Mouse (Mus musculus) heart, embryonic 12.5 days (tissue): Measurements from ENCODE around the gene Pgam5. TPM values are rescaled to one million over a fixed set of nuclear protein-coding genes. Genes with fewer than 3 reads are reported as not detected.

Experiments
- ATAC-seq: fragments of 200-750 bp; cut with Nextera tagmentation; 2 replicates; pipeline ENCODE4 v1.8.0; 2017; ENCODE audit warnings: moderate TSS enrichment, moderate library complexity; ENCODE audit not compliant: insufficient number of reproducible peaks, low FRiP score
- H3K27ac ChIP-seq: fragments of 300-500 bp; sonication (generic); 2 replicates; pipeline ENCODE4 v1.5.1; 2016; ENCODE audit warnings: mild to moderate bottlenecking, moderate library complexity; ENCODE audit not compliant: poor library complexity, severe bottlenecking
- H3K27me3 ChIP-seq: fragments of 300-500 bp; sonication (generic); replicated peaks from 2 replicates; pipeline ENCODE4 v1.6.1; 2016; ENCODE audit warnings: mild to moderate bottlenecking, moderate library complexity
- H3K36me3 ChIP-seq: fragments of 300-500 bp; sonication (generic); 2 replicates; pipeline ENCODE4 v1.6.1; 2016; ENCODE audit warnings: mild to moderate bottlenecking, moderate library complexity
- H3K4me1 ChIP-seq: fragments of 300-500 bp; sonication (generic); replicated peaks from 2 replicates; pipeline ENCODE4 v1.6.1; 2016; ENCODE audit warnings: mild to moderate bottlenecking
- H3K4me2 ChIP-seq: fragments of 300-500 bp; sonication (generic); 2 replicates; pipeline ENCODE4 v1.6.1; 2016; ENCODE audit warnings: mild to moderate bottlenecking, moderate library complexity
- H3K4me3 ChIP-seq: fragments of 300-500 bp; sonication (generic); 2 replicates; pipeline ENCODE4 v1.5.1; 2016; ENCODE audit warnings: mild to moderate bottlenecking
- H3K9ac ChIP-seq: fragments of 300-500 bp; sonication (generic); 2 replicates; pipeline ENCODE4 v1.6.1; 2016; ENCODE audit warnings: mild to moderate bottlenecking, moderate library complexity
- H3K9me3 ChIP-seq: fragments of 300-500 bp; sonication (generic); replicated peaks from 2 replicates; pipeline ENCODE4 v1.6.1; 2016; ENCODE audit warnings: mild to moderate bottlenecking, moderate library complexity
- WGBS: fragments of 180-500 bp; shearing (Covaris S2); methylation state at CpG from one replicate; pipeline ENCODE4 v1.1.7; 2016; 5-methylcytosine and 5-hydroxymethylcytosine counted together
- polyA plus RNA-seq: library from polyadenylated mRNA; unstranded; fragments of >200 nt; fragmentation: Nextera tagmentation; extraction: Ambion mirVana; gene quantifications from 2 replicates; pipeline ENCODE4 v1.2.1, GENCODE M21; 2016

Gene Pgam5
- polyA plus RNA-seq, 1 experiment from 2014 or later = 59.4 TPM

DNA sequence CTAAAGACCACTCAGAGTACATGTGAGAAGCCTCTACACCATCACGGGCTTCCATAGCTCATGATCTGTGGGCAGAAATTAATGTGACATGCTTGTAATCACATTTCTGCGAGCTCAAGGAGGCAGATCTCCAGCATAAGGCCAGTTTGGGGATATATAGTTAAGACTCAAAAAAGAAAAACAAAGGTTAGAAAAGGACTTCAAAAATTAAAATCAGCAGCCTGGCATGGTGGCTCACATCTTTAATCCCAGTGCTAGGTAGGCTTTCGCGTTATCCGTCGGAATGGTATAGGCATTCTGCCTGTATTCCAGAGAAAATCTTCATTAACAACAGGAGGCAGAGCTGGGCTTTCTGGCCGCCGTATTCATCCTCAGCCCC is 39.3 kb downstream of the Pgam5 start:
- Histone ChIP-seq H3K9me3 (no peaks in the 10 kb centered on the region), H3K4me3 (peak overlapping the region; percentile 99), H3K9ac (peak overlapping the region; percentile 97), H3K27ac (peak overlapping the region; percentile 95), H3K36me3 (peaks cover 18% of the 10 kb centered on the region), H3K27me3 (no peaks in the 10 kb centered on the region), H3K4me2 (peak overlapping the region; percentile 74), H3K4me1 (peaks cover 16% of the 10 kb centered on the region)
- WGBS = 10% methylated on average over 8 of the region's 8 CpGs
- no peak for ATAC-seq

- ATAC-seq = no peak
- H3K4me3 ChIP-seq = no peak overlapping the region
- H3K4me1 ChIP-seq = peaks cover 14% of the 10 kb centered on the region
- H3K9ac ChIP-seq = no peak overlapping the region
- no peaks in the 10 kb centered on the region for H3K27me3 ChIP-seq
- no peak overlapping the region for H3K27ac ChIP-seq
- H3K9me3 ChIP-seq = no peaks in the 10 kb centered on the region
- H3K36me3 ChIP-seq = peaks cover 32% of the 10 kb centered on the region
- no peak overlapping the region for H3K4me2 ChIP-seq
- 32% methylated on average over 1 of the region's 1 CpGs for WGBS
Observed at GRCm38 (mm10) chr5:110227336-110227883, 42.3 kb downstream of the Pgam5 start.

- H3K4me3 ChIP-seq = no peak overlapping the region
- H3K4me2 ChIP-seq = no peak overlapping the region
- no peak overlapping the region for H3K9ac ChIP-seq
- H3K27me3 ChIP-seq = no peaks in the 10 kb centered on the region
- peaks cover 3% of the 10 kb centered on the region for H3K4me1 ChIP-seq
- H3K36me3 ChIP-seq = peaks cover 55% of the 10 kb centered on the region
- WGBS = 83% methylated on average over 3 of the region's 3 CpGs
- no peak overlapping the region for H3K27ac ChIP-seq
- no peaks in the 10 kb centered on the region for H3K9me3 ChIP-seq
- no peak for ATAC-seq
Observed at GRCm38 (mm10) chr5:110225056-110225455, 44.7 kb downstream of the Pgam5 start.

DNA sequence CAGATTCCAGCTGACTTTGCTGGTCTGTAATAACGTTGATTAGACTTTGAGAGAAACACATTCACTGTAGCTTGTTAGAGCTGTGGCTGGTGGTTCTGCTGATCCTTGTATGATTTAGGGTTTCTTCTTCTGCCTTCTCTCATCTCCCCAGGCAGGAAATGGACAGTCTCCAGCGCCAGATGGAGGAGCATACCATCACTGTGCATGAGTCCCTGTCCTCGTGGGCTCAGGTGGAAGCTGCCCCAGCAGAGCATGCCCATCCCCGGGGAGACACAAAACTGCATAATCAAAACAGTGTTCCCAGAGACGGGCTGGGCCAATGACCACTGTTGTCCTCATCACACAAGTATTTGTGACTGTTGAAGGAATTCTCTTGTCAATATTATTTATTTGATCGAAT is 47.0 kb downstream of the Pgam5 start:
- H3K4me1 ChIP-seq = no peaks in the 10 kb centered on the region
- no peak overlapping the region for H3K4me2 ChIP-seq
- 82% methylated on average over 6 of the region's 6 CpGs for WGBS
- ATAC-seq = no peak
- no peaks in the 10 kb centered on the region for H3K27me3 ChIP-seq
- no peak overlapping the region for H3K4me3 ChIP-seq
- H3K27ac ChIP-seq = no peak overlapping the region
- no peaks in the 10 kb centered on the region for H3K9me3 ChIP-seq
- no peak overlapping the region for H3K9ac ChIP-seq
- H3K36me3 ChIP-seq = peaks cover 77% of the 10 kb centered on the region

- Histone ChIP-seq H3K4me1 (no peaks in the 10 kb centered on the region), H3K4me2 (no peak overlapping the region), H3K4me3 (no peak overlapping the region), H3K9ac (no peak overlapping the region), H3K27me3 (no peaks in the 10 kb centered on the region), H3K27ac (no peak overlapping the region), H3K36me3 (peaks cover 86% of the 10 kb centered on the region), H3K9me3 (no peaks in the 10 kb centered on the region)
- WGBS = 93% methylated on average over 4 of the region's 4 CpGs
- no peak for ATAC-seq
Observed at GRCm38 (mm10) chr5:110220331-110220730, 49.4 kb downstream of the Pgam5 start.

DNA sequence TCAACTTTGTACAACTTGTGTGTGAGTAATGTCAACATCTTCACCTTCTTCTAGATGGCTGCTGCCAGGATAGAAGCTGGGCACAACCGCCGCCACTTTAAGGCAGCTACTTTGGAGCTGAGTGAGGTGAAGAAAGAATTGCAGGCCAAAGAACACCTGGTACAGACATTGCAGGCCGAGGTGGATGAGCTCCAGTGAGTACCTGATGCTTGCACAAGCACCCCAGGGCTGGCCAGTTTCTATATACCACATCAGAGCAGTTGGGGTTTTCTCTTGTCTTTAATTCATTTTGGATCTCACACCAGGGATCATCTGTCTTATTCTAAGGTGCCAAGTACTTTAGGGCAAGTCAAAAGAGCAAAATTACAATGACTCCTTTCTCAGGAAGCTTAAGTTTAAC is 52.9 kb downstream of the Pgam5 start:
- WGBS = 93% methylated on average over 3 of the region's 3 CpGs
- Histone ChIP-seq H3K36me3 (peaks cover 94% of the 10 kb centered on the region), H3K4me3 (no peak overlapping the region), H3K4me1 (no peaks in the 10 kb centered on the region), H3K27ac (no peak overlapping the region), H3K4me2 (no peak overlapping the region), H3K27me3 (no peaks in the 10 kb centered on the region), H3K9ac (no peak overlapping the region), H3K9me3 (no peaks in the 10 kb centered on the region)
- ATAC-seq = no peak

GRCm38 (mm10) chr5:110211312-110211711 is 58.4 kb downstream of the Pgam5 start:
- H3K27me3 ChIP-seq = no peaks in the 10 kb centered on the region
- WGBS = 84% methylated on average over 2 of the region's 2 CpGs
- no peak overlapping the region for H3K4me2 ChIP-seq
- H3K9ac ChIP-seq = no peak overlapping the region
- H3K4me3 ChIP-seq = no peak overlapping the region
- no peaks in the 10 kb centered on the region for H3K9me3 ChIP-seq
- H3K36me3 ChIP-seq = peaks cover 94% of the 10 kb centered on the region
- no peak for ATAC-seq
- no peaks in the 10 kb centered on the region for H3K4me1 ChIP-seq
- no peak overlapping the region for H3K27ac ChIP-seq

Other genes with a start within 250 kb of the Pgam5 start
- 1.9 and 3.0 TPM in 2 replicates for gene Gm17655, start 197.4 kb downstream of the Pgam5 start, polyA plus RNA-seq
- gene Gm35315, start 175.5 kb downstream of the Pgam5 start, polyA plus RNA-seq = 0.46 and 0.55 TPM in 2 replicates
- 0.63 and 0.73 TPM in 2 replicates for gene Plcxd1, start 169.9 kb downstream of the Pgam5 start, polyA plus RNA-seq
- 25.1 and 25.4 TPM in 2 replicates for gene Gtpbp6, start 161.7 kb downstream of the Pgam5 start, polyA plus RNA-seq
- 2.3 and 2.6 TPM in 2 replicates for gene Zfp605, start 159.8 kb downstream of the Pgam5 start, polyA plus RNA-seq
- gene Chfr, start 134.1 kb downstream of the Pgam5 start, polyA plus RNA-seq = 33.0 and 34.9 TPM in 2 replicates
- gene Golga3, start 93.2 kb downstream of the Pgam5 start, polyA plus RNA-seq = 22.9 and 25.7 TPM in 2 replicates
- gene Ankle2, start 38.9 kb downstream of the Pgam5 start, polyA plus RNA-seq = 24.6 and 27.4 TPM in 2 replicates
- gene Pxmp2, start 16.3 kb upstream of the Pgam5 start, polyA plus RNA-seq = 14.8 and 16.6 TPM in 2 replicates
- gene Pole, start 16.4 kb upstream of the Pgam5 start, polyA plus RNA-seq = 24.7 and 26.6 TPM in 2 replicates
- gene P2rx2, start 73.3 kb upstream of the Pgam5 start, polyA plus RNA-seq = 0.22 TPM in 1 of 2 replicates, not detected in the other
- gene Lrcol1, start 74.8 kb upstream of the Pgam5 start, polyA plus RNA-seq = not detected in 2 replicates
- 14.4 and 14.8 TPM in 2 replicates for gene Fbrsl1, start 178.6 kb upstream of the Pgam5 start, polyA plus RNA-seq